Mouse (Mus musculus): ENCODE data around the gene Dab2ip. TPM values are rescaled to one million over a fixed set of nuclear protein-coding genes. Genes with fewer than 3 reads are reported as not detected.

Gene Dab2ip
- polyA plus RNA-seq, 1 experiment from 2014 or later, result 55.6 TPM

DNA sequence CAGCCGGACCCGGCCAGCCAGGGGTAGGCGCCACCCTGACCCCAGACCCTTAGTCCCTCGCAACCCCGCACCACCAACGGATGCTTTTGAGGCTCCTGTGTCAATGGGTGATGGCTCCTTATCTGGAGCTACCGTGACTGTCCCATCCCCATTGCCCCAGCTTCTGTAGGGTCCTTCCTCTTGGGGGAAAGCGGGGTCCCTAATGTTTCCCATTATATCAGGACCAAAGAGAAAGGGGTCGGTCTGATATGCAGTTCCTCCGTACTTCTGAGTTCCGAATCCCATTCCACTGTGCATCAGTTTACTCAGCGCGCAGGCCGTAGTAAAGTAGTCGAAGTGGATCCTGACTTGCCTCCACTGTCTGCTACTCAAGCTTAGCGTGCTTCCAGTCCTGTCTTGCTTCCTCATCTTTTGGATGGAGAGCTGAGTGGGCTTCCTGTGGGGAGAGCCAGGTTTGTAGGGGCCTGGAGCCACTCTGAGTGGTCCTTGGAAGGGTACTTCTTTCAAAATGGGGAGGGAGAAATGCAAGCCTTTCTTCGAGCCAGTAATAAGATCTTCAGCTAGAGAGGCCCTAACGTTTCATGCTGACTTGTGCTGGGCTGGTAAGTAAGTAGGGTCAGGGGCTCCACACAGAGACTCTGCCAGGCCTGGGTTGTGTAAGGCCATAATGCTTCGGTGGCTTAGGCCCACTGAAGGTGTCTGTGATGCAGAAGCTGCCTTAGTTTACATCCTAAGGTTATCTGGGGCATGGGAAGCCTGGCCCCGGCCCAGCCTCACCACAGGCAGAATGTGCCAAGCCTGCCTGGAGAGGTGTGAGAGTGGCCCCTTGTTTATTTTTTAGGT is 64.4 kb downstream of the Dab2ip start:
- Histone ChIP-seq H3K36me3 (peaks cover 9% of the 10 kb centered on the region; the same call in 1 of the 2 replicates), H3K27ac (ENCODE audit: poor library complexity, severe bottlenecking) (peak overlapping the region; percentile 80), H3K27me3 (replicated peaks) (no peaks in the 10 kb centered on the region), H3K9me3 (replicated peaks) (no peaks in the 10 kb centered on the region), H3K4me1 (replicated peaks) (peaks cover 98% of the 10 kb centered on the region), H3K4me3 (peak overlapping the region; percentile 90), H3K4me2 (peak overlapping the region; percentile 89), H3K9ac (peak overlapping the region; percentile 97)
- peak; percentile 7; the same call in 1 of the 2 replicates for ATAC-seq (ENCODE audit: insufficient number of reproducible peaks, low FRiP score)
- WGBS, result 4% methylated on average over 20 of the region's 20 CpGs

DNA sequence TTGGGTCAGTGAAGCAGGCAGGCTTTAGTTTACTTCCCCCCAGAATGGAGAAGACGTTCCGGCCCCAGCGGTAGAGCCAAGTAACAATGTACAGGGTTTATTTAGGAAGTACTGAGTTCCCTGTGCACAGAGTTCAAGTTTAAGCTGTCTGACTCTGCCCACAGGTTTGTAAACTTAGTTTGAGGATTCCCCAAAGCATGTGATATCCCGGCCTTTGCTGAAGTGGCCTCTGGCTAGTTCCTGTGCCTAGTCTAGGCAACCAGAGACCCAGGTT is 65.0 kb downstream of the Dab2ip start:
- Histone ChIP-seq H3K27me3 (replicated peaks) (no peaks in the 10 kb centered on the region), H3K36me3 (peaks cover 9% of the 10 kb centered on the region; the same call in 1 of the 2 replicates), H3K4me2 (peak overlapping the region; percentile 89), H3K9me3 (replicated peaks) (no peaks in the 10 kb centered on the region), H3K9ac (peak overlapping the region; percentile 97), H3K4me3 (peak overlapping the region; percentile 90), H3K4me1 (replicated peaks) (peaks cover 98% of the 10 kb centered on the region), H3K27ac (ENCODE audit: poor library complexity, severe bottlenecking) (peak overlapping the region; percentile 80)
- WGBS, result 27% methylated on average over 4 of the region's 4 CpGs
- no peak for ATAC-seq (ENCODE audit: insufficient number of reproducible peaks, low FRiP score)

GRCm38 (mm10) chr2:35623431-35624148 is 65.5 kb downstream of the Dab2ip start:
- Histone ChIP-seq H3K4me2 (peak overlapping the region; percentile 89), H3K4me1 (replicated peaks) (peaks cover 100% of the 10 kb centered on the region), H3K9me3 (replicated peaks) (no peaks in the 10 kb centered on the region), H3K27ac (ENCODE audit: poor library complexity, severe bottlenecking) (peak overlapping the region; percentile 80), H3K4me3 (peak overlapping the region; percentile 90), H3K27me3 (replicated peaks) (no peaks in the 10 kb centered on the region), H3K9ac (peak overlapping the region; percentile 97), H3K36me3 (peaks cover 9% of the 10 kb centered on the region; the same call in 1 of the 2 replicates)
- ATAC-seq (ENCODE audit: insufficient number of reproducible peaks, low FRiP score), result no peak
- WGBS, result 35% methylated on average over 12 of the region's 12 CpGs

DNA sequence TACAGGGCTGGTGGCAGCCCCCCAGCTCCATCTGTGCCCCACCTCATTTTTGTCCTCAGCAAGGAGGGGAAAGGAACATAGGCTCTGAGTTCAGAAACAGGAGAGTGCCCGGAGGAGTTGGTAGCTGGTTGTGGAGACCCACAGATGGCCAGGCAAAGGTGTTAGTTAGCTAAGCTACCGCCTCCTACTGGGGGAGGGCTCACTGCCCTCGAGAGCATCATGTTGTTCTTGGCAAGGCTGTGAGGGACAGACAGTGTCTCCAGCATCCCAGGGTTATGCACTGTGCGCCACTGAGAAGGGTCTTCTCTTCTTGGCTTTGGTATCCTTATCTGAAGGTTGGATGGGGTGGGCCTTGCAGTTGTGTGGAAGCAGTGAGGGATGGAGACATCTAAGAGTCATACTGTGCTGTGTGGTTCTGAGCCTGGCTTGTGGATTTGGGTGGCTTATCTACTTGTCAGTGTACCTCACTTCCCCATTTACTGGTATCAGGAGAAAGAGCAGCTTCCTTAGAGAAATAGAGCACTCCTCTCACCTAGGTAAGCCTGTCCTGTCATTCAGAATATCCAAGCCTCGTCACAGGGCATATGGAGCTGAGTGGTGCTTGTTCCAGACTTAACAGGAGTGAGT is 66.4 kb downstream of the Dab2ip start:
- WGBS, result 40% methylated on average over 5 of the region's 5 CpGs
- peak overlapping the region; percentile 89 for H3K4me2 ChIP-seq
- H3K27ac ChIP-seq (ENCODE audit: poor library complexity, severe bottlenecking), result peak overlapping the region; percentile 80
- no peak for ATAC-seq (ENCODE audit: insufficient number of reproducible peaks, low FRiP score)
- H3K36me3 ChIP-seq, result peaks cover 12% of the 10 kb centered on the region
- H3K4me3 ChIP-seq, result peak overlapping the region; percentile 90
- peaks cover 99% of the 10 kb centered on the region for H3K4me1 ChIP-seq (replicated peaks)
- peak overlapping the region; percentile 97 for H3K9ac ChIP-seq
- H3K27me3 ChIP-seq (replicated peaks), result no peaks in the 10 kb centered on the region
- H3K9me3 ChIP-seq (replicated peaks), result no peaks in the 10 kb centered on the region

GRCm38 (mm10) chr2:35625007-35625380 is 66.9 kb downstream of the Dab2ip start:
- H3K9ac ChIP-seq, result peak overlapping the region; percentile 10; the same call in 1 of the 2 replicates
- 83% methylated on average over 6 of the region's 6 CpGs for WGBS
- H3K4me1 ChIP-seq (replicated peaks), result peaks cover 99% of the 10 kb centered on the region
- H3K4me2 ChIP-seq, result peak overlapping the region; percentile 89; the same call in 1 of the 2 replicates
- H3K36me3 ChIP-seq, result peaks cover 17% of the 10 kb centered on the region
- no peaks in the 10 kb centered on the region for H3K27me3 ChIP-seq (replicated peaks)
- H3K27ac ChIP-seq (ENCODE audit: poor library complexity, severe bottlenecking), result no peak overlapping the region
- no peak overlapping the region for H3K4me3 ChIP-seq
- no peaks in the 10 kb centered on the region for H3K9me3 ChIP-seq (replicated peaks)
- ATAC-seq (ENCODE audit: insufficient number of reproducible peaks, low FRiP score), result no peak

- Histone ChIP-seq H3K9me3 (replicated peaks) (no peaks in the 10 kb centered on the region), H3K4me2 (no peak overlapping the region), H3K27me3 (replicated peaks) (no peaks in the 10 kb centered on the region), H3K9ac (peak overlapping the region; percentile 41), H3K4me1 (replicated peaks) (peaks cover 98% of the 10 kb centered on the region), H3K4me3 (no peak overlapping the region), H3K27ac (ENCODE audit: poor library complexity, severe bottlenecking) (peak overlapping the region; percentile 89; the same call in 1 of the 2 replicates), H3K36me3 (peaks cover 20% of the 10 kb centered on the region)
- 75% methylated on average over 6 of the region's 6 CpGs for WGBS
- no peak for ATAC-seq (ENCODE audit: insufficient number of reproducible peaks, low FRiP score)
These were observed 67.5 kb downstream of the Dab2ip start for GRCm38 (mm10) chr2:35625526-35625925.

DNA sequence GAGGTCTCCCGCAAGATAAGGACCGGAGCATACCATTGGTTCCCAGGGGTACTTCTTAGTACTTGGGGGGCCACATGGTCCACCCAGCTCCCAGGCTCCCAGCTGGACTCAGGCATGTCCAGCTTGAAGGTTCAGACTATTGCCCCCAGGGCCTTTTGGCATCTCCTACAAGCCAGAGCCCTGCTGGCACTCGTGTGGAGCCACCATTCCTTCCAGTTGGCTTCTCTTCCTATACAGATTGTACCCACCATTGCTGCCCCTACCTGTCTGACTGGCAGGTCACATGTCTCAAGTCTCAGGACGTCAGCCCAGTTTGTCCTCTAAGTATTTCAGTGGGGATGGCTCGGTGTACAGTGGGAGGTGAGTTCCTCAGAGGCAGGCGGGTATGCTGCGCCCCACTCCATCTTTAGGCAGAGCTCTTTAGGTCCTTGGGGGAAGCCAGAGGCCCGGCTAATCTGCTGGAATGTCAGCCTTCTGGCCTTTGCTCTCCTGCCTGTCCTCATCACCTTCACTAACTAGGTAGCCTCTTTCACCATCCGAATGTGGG is 68.2 kb downstream of the Dab2ip start:
- peaks cover 22% of the 10 kb centered on the region for H3K36me3 ChIP-seq
- H3K4me2 ChIP-seq, result peak overlapping the region; percentile 60
- WGBS, result 41% methylated on average over 9 of the region's 9 CpGs
- H3K9me3 ChIP-seq (replicated peaks), result no peaks in the 10 kb centered on the region
- no peaks in the 10 kb centered on the region for H3K27me3 ChIP-seq (replicated peaks)
- peak overlapping the region; percentile 89 for H3K27ac ChIP-seq (ENCODE audit: poor library complexity, severe bottlenecking)
- no peak overlapping the region for H3K4me3 ChIP-seq
- H3K9ac ChIP-seq, result peak overlapping the region; percentile 49
- ATAC-seq (ENCODE audit: insufficient number of reproducible peaks, low FRiP score), result no peak
- peaks cover 94% of the 10 kb centered on the region for H3K4me1 ChIP-seq (replicated peaks)

DNA sequence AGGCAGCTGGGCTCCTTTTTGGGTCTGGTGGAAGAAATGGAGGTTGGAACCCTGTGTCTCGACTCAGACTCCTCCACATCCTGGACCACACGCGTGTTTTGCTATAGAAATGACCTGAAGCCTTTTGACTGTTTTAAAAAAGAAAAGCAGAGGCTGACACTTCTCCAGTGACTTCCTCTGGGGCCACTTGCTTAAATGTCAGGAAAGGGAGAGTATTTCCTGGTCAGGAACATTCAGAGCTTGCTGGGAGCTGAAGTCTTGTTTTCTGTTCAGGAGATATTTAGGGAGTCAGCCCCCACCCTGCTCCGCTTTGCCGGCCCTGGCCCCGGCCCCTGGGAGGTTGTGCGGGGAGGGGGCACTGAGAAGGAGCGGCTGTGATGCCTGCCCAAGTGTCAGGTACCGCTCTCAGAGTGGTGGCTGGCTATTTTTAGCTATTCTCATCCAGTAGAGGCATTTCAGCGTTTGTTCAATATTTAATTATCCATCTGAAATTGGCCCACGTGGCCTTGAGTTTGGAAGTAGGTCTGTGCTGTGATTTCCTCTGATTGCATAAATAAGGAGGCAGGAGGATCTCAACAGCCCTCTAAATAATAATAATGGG is 69.3 kb downstream of the Dab2ip start:
- no peak for ATAC-seq (ENCODE audit: insufficient number of reproducible peaks, low FRiP score)
- peaks cover 23% of the 10 kb centered on the region for H3K36me3 ChIP-seq
- H3K27me3 ChIP-seq (replicated peaks), result no peaks in the 10 kb centered on the region
- H3K9ac ChIP-seq, result peak overlapping the region; percentile 49
- peak overlapping the region; percentile 89 for H3K27ac ChIP-seq (ENCODE audit: poor library complexity, severe bottlenecking)
- no peaks in the 10 kb centered on the region for H3K9me3 ChIP-seq (replicated peaks)
- peak overlapping the region; percentile 60 for H3K4me2 ChIP-seq
- H3K4me3 ChIP-seq, result peak overlapping the region; percentile 14; the same call in 1 of the 2 replicates
- WGBS, result 13% methylated on average over 11 of the region's 11 CpGs
- H3K4me1 ChIP-seq (replicated peaks), result peaks cover 94% of the 10 kb centered on the region

DNA sequence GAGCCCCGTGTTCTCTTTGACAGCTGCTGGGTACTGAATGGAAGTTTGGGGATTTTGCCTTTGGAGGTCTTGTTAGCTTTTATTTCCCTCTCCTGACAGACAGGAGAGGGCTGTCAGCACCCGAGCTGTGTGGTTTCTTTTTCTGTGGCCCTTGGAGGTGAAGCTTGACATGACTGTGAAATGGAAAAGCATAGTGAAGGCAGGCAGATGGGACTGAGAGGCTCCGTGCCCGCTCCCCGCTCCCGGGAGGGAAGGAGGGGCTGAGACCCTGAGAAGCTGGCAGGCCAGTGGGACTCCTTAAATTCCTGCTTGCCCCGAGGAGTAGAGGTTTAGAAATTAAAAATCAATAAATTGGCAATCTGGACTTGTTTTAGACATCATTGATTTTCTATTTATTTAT is 70.0 kb downstream of the Dab2ip start:
- H3K27ac ChIP-seq (ENCODE audit: poor library complexity, severe bottlenecking), result peak overlapping the region; percentile 89
- H3K9me3 ChIP-seq (replicated peaks), result no peaks in the 10 kb centered on the region
- H3K4me3 ChIP-seq, result peak overlapping the region; percentile 14; the same call in 1 of the 2 replicates
- no peaks in the 10 kb centered on the region for H3K27me3 ChIP-seq (replicated peaks)
- ATAC-seq (ENCODE audit: insufficient number of reproducible peaks, low FRiP score), result no peak
- 23% methylated on average over 7 of the region's 7 CpGs for WGBS
- H3K4me2 ChIP-seq, result peak overlapping the region; percentile 60
- H3K9ac ChIP-seq, result peak overlapping the region; percentile 49; the same call in 1 of the 2 replicates
- H3K36me3 ChIP-seq, result peaks cover 25% of the 10 kb centered on the region
- H3K4me1 ChIP-seq (replicated peaks), result peaks cover 94% of the 10 kb centered on the region

GRCm38 (mm10) chr2:35628656-35629055 is 70.6 kb downstream of the Dab2ip start:
- Histone ChIP-seq H3K4me2 (peak overlapping the region; percentile 60), H3K9ac (no peak overlapping the region), H3K27ac (ENCODE audit: poor library complexity, severe bottlenecking) (peak overlapping the region; percentile 89), H3K9me3 (replicated peaks) (no peaks in the 10 kb centered on the region), H3K36me3 (peaks cover 28% of the 10 kb centered on the region), H3K4me1 (replicated peaks) (peaks cover 94% of the 10 kb centered on the region), H3K4me3 (no peak overlapping the region), H3K27me3 (replicated peaks) (no peaks in the 10 kb centered on the region)
- no peak for ATAC-seq (ENCODE audit: insufficient number of reproducible peaks, low FRiP score)
- WGBS, result 55% methylated on average over 4 of the region's 4 CpGs
